Mouse (Mus musculus) Patski (cell line): ENCODE data around the gene Acap2. TPM values are rescaled to one million over a fixed set of nuclear protein-coding genes. Genes with fewer than 3 reads are reported as not detected.
A peak's percentile ranks its signal among the peaks of the same experiment; 100 is the strongest.

Experiments
- ATAC-seq: fragments of 100-300 bp; one replicate; pipeline ENCODE4 v1.8.0; 2021
- CTCF ChIA-PET: fragments of 350-600 bp; sonication (Branson Sonifier 250); formaldehyde crosslinking; loops from one replicate; lab custom pipeline; 2022; ENCODE audit warnings: inconsistent platforms; lab: Charles Lee
- POLR2A ChIA-PET: fragments of 350-600 bp; sonication (Branson Sonifier 250); formaldehyde crosslinking; loops from one replicate; lab custom pipeline; 2022; ENCODE audit warnings: antibody characterized with exemption, inconsistent platforms; lab: Charles Lee
- DNase-seq: peaks from one replicate; pipeline ENCODE4 v3.0.0-alpha.2; 2011; ENCODE audit warnings: low read depth, low spot score
- H3K27me3 ChIP-seq: fragments of 371-371 bp; one replicate; pipeline ENCODE4 v1.5.1; 2021
- CTCF ChIP-seq: fragments of 100-300 bp; IDR thresholded peaks from one replicate; pipeline ENCODE4 v1.5.1; 2021
- in situ Hi-C: fragments of 300-500 bp; cut with MboI; formaldehyde crosslinking; loops from 3 replicates; pipeline ENCODE4 v1.11.1; 2018; ENCODE audit warnings: low pct_unique_long_range_greater_than_20kb, mixed read lengths
- polyA plus RNA-seq: library from polyadenylated mRNA; unstranded; gene quantifications from one replicate; pipeline ENCODE4 v1.2.3, GENCODE M21; 2021

Acap2 gene
- polyA plus RNA-seq, 1 experiment from 2014 or later: 38.4 TPM

- no peaks in the 10 kb centered on the region for H3K27me3 ChIP-seq
- no peak for DNase-seq
- TF ChIP-seq CTCF: no peak
- in situ Hi-C loops: no loop called here
- no peak for ATAC-seq
- ChIA-PET POLR2A (no interaction called here), CTCF (interaction anchor here (0.7 kb wide), 1 partner anchor 14 kb away, joined by 3 read pairs; no protein-coding TSS in a partner anchor)
These were observed 107.0 kb downstream of the Acap2 start for GRCm38 (mm10) chr16:31094036-31094435.

DNA sequence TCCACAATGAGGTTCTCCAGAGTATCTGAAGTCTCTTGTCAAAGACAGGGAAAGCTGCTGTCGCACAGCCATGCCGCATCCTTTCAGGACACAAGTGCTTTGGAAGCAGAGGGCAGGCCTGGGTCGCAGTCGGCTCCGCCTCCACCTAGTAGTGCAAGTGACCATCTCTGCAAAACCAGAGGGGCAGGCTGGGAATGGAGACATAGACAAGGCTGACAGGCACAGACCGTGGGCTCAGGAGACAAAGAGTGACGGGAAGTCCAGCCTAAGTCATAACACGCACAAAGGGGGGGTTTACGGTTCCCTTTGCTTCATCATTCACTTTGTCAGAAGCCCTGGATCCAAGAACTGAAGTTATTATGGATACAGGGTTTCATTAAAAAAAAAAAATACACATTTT, 107.9 kb downstream of the Acap2 start:
- in situ Hi-C loops: no loop called here
- ATAC-seq: no peak
- ChIA-PET CTCF (interaction anchor here (0.7 kb wide), 1 partner anchor 14 kb away, joined by 3 read pairs; no protein-coding TSS in a partner anchor), POLR2A (no interaction called here)
- no peak for DNase-seq
- H3K27me3 ChIP-seq: no peaks in the 10 kb centered on the region
- TF ChIP-seq CTCF: no peak

- in situ Hi-C loops: loop anchor here (5.0 kb wide), 1 partner anchor 270 kb away; no protein-coding TSS in a partner anchor
- no peak for TF ChIP-seq CTCF
- no peaks in the 10 kb centered on the region for H3K27me3 ChIP-seq
- ChIA-PET POLR2A (no interaction called here), CTCF (interaction anchor here (1.6 to 4.1 kb wide), 3 partner anchors 11 to 323 kb away, joined by 5 to 24 read pairs (median 6); no protein-coding TSS in a partner anchor)
- ATAC-seq (no peak), DNase-seq (no peak)
These were observed 119.2 kb downstream of the Acap2 start for GRCm38 (mm10) chr16:31081891-31082290.

- CTCF ChIA-PET: interaction anchor here (1.6 to 4.1 kb wide), 4 partner anchors 10 to 324 kb away, joined by 4 to 24 read pairs (median 6); no protein-coding TSS in a partner anchor
- TF ChIP-seq CTCF: no peak
- in situ Hi-C loops: loop anchor here (5.0 kb wide), 1 partner anchor 271 kb away; no protein-coding TSS in a partner anchor
- POLR2A ChIA-PET: interaction anchor here (1.0 kb wide), 1 partner anchor 14 kb away, joined by 3 read pairs; no protein-coding TSS in a partner anchor
- DNase-seq: peak; percentile 46
- H3K27me3 ChIP-seq: no peaks in the 10 kb centered on the region
- peak; percentile 94 for ATAC-seq
These were observed 119.8 kb downstream of the Acap2 start, which contains the start of gene Xxylt1 for GRCm38 (mm10) chr16:31081125-31081664. Gene Xxylt1, minus strand, starts transcription at chr16:31081432.

DNA sequence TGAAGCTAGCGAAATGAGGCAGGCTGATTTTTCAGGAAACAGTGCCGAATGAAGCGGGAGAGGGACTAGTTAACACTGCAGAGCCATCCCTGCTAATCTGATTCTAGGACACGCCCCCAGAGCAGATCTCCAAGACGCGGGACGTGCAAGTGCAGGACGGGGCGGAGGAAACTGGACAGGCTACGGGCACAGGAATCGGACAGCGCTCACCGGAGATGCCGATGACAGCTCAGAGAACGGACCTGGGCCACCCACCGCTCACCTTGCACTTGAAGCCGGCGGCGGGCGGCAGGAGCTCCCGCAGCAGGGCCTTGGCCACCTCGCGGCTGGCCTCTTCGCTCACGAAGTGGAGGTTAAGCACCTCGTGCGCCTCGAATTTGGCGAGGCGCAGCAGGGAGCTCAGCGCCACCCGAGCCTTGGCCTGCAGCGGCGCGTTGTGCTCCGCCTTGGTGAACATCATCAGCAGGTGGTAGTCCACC, 120.4 kb downstream of the Acap2 start:
- CTCF ChIA-PET: interaction anchor here (0.6 to 4.1 kb wide), 7 partner anchors 9 to 694 kb away, joined by 3 to 24 read pairs (median 4); no protein-coding TSS in a partner anchor
- H3K27me3 ChIP-seq: no peaks in the 10 kb centered on the region
- ATAC-seq (peak; percentile 66), DNase-seq (no peak)
- POLR2A ChIA-PET: interaction anchor here (0.5 to 1.2 kb wide), 4 partner anchors 9 to 490 kb away, joined by 3 read pairs; no protein-coding TSS in a partner anchor
- in situ Hi-C loops: loop anchor here (5.0 kb wide), 1 partner anchor 272 kb away; no protein-coding TSS in a partner anchor
- no peak for TF ChIP-seq CTCF

DNA sequence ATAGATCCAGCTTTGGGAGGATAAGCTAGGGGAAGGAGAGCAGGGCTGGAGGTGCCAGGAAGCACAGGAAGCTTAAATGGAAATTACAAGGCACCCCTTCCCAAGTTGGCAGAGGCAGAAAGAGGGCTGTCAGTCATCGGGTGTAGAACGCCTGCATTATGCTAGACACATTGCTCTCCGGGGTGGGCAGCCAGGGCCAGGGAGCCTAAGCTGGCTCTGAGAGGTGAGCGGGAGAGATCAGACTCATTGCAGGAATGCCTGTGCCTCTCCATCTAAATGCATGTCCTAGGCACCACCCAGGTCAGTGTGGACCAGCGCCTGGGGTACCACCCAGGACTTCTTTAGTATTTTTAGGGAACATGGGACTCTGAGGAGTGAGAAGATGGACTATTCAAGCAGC, 123.6 kb downstream of the Acap2 start:
- in situ Hi-C loops: no loop called here

DNA sequence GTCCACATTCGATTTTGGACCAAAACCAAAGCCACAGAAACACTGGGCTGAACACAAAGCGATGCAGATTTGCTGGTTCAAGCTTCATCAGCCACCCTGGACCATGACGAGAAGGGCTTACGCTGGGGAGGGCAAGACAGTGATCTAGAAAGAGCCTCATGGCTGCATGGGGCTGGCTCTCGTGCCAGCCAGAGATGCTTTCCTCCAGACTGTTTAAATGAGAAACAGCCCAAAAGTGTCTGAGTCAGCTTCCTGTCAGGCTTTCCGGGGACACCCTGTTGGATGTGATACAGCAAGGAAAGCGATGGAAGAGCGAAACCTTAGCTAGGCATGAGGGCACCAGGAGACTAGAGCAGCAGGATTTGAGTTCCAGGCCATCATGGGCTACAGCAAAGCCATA, 124.6 kb downstream of the Acap2 start:
- ChIA-PET CTCF (no interaction called here), POLR2A (no interaction called here)
- no peak for TF ChIP-seq CTCF
- in situ Hi-C loops: no loop called here
- no peak for DNase-seq
- H3K27me3 ChIP-seq: no peaks in the 10 kb centered on the region
- ATAC-seq: no peak

More for the DNA sequence above, 123.6 kb downstream of the Acap2 start:
- DNase-seq (no peak), ATAC-seq (no peak)
- CTCF ChIA-PET: no interaction called here
- POLR2A ChIA-PET: no interaction called here
- H3K27me3 ChIP-seq: no peaks in the 10 kb centered on the region
- no peak for TF ChIP-seq CTCF

GRCm38 (mm10) chr16:31074324-31074908, 126.6 kb downstream of the Acap2 start:
- ATAC-seq (no peak), DNase-seq (no peak)
- no peaks in the 10 kb centered on the region for H3K27me3 ChIP-seq
- no peak for TF ChIP-seq CTCF
- in situ Hi-C loops: loop anchor here (5.0 to 25.0 kb wide), 3 partner anchors 192 to 812 kb away; partner anchors contain the start of gene Cpn2
- CTCF ChIA-PET: no interaction called here
- POLR2A ChIA-PET: no interaction called here

DNA sequence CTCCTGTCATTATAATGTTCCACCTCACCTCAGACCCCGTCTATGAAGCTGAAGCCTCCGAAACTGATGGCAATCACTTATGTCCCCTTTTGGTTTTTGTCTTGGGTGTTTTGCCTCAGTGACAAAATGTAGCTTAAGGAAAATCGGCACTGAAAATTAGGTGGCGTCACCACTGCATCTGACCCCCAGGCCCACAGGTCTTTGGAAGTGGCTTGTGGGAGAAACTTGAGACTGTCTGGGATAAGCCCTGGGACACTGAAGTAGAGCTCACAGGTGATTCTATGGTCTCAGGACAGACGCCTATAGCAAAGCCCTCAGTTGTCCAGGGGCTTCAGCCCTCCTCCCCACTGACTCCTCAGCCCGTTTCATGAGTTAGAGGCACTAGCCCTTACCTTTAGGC, 129.3 kb downstream of the Acap2 start:
- in situ Hi-C loops: loop anchor here (5.0 to 25.0 kb wide), 3 partner anchors 189 to 809 kb away; partner anchors contain the start of gene Cpn2
- DNase-seq (no peak), ATAC-seq (no peak)
- POLR2A ChIA-PET: interaction anchor here (1.0 to 1.4 kb wide), 2 partner anchors 8 to 470 kb away, joined by 3 to 4 read pairs; no protein-coding TSS in a partner anchor
- no peaks in the 10 kb centered on the region for H3K27me3 ChIP-seq
- CTCF ChIA-PET: interaction anchor here (1.2 to 3.1 kb wide), 3 partner anchors 10 to 477 kb away, joined by 4 to 24 read pairs (median 6); partner anchors contain the start of gene Xxylt1
- no peak for TF ChIP-seq CTCF

GRCm38 (mm10) chr16:31070358-31071133, 130.5 kb downstream of the Acap2 start:
- no peak for TF ChIP-seq CTCF
- no peaks in the 10 kb centered on the region for H3K27me3 ChIP-seq
- DNase-seq (no peak), ATAC-seq (no peak)
- CTCF ChIA-PET: interaction anchor here (0.7 to 3.1 kb wide), 13 partner anchors 8 to 530 kb away, joined by 3 to 24 read pairs (median 4); partner anchors contain the start of gene Xxylt1
- in situ Hi-C loops: loop anchor here (5.0 to 25.0 kb wide), 3 partner anchors 188 to 808 kb away; partner anchors contain the start of gene Cpn2
- POLR2A ChIA-PET: interaction anchor here (0.9 to 1.4 kb wide), 3 partner anchors 12 to 472 kb away, joined by 3 to 7 read pairs (median 4); no protein-coding TSS in a partner anchor
